Mouse (Mus musculus) G1E-ER4 (cell line): ENCODE data around the gene Ppm1h. TPM values are rescaled to one million over a fixed set of nuclear protein-coding genes. Genes with fewer than 3 reads are reported as not detected.

Source experiments
- GATA1 ChIP-seq: IDR thresholded peaks from one replicate; pipeline ENCODE4 v1.8.0; 2012; ENCODE audit warnings: low read length, inconsistent platforms
- polyA plus RNA-seq: library from polyadenylated mRNA; stranded (reverse); fragments of >175 nt; gene quantifications from 2 replicates; pipeline ENCODE4 v1.2.3, GENCODE M21; 2012

Gene Ppm1h
- not detected in 2 replicates for polyA plus RNA-seq

- no peak for TF ChIP-seq GATA1
Observed at GRCm38 (mm10) chr10:122678541-122679436, at the start of gene Ppm1h. Gene Ppm1h (plus strand): TSS chr10:122678762.

- TF ChIP-seq GATA1 = no peak
Observed at GRCm38 (mm10) chr10:122629003-122629402, 49.6 kb upstream of the Ppm1h start.

- no peak for TF ChIP-seq GATA1
Observed at GRCm38 (mm10) chr10:122639879-122640278, 38.7 kb upstream of the Ppm1h start.

- no peak for TF ChIP-seq GATA1
Observed at GRCm38 (mm10) chr10:122641263-122641795, 37.2 kb upstream of the Ppm1h start.

- no peak for TF ChIP-seq GATA1
Observed at GRCm38 (mm10) chr10:122642125-122642524, 36.4 kb upstream of the Ppm1h start.

- TF ChIP-seq GATA1 = no peak
Observed at GRCm38 (mm10) chr10:122651932-122652331, 26.6 kb upstream of the Ppm1h start.

GRCm38 (mm10) chr10:122652578-122652977 is 26.0 kb upstream of the Ppm1h start:
- TF ChIP-seq GATA1 = no peak

- TF ChIP-seq GATA1 = no peak
Observed at GRCm38 (mm10) chr10:122665652-122666051, 12.9 kb upstream of the Ppm1h start.

- TF ChIP-seq GATA1 = no peak
Observed at GRCm38 (mm10) chr10:122671253-122671652, 7.3 kb upstream of the Ppm1h start.

GRCm38 (mm10) chr10:122672044-122672443 is 6.5 kb upstream of the Ppm1h start:
- TF ChIP-seq GATA1 = no peak

GRCm38 (mm10) chr10:122679437-122680045 is 979 bp downstream of the Ppm1h start:
- no peak for TF ChIP-seq GATA1

GRCm38 (mm10) chr10:122680387-122681084 is 2.0 kb downstream of the Ppm1h start:
- TF ChIP-seq GATA1 = no peak

GRCm38 (mm10) chr10:122681085-122681408 is 2.5 kb downstream of the Ppm1h start:
- TF ChIP-seq GATA1 = no peak

- no peak for TF ChIP-seq GATA1
Observed at GRCm38 (mm10) chr10:122683819-122684330, 5.3 kb downstream of the Ppm1h start.

- no peak for TF ChIP-seq GATA1
Observed at GRCm38 (mm10) chr10:122685297-122685696, 6.7 kb downstream of the Ppm1h start.
